ENCODE assay signal across 9 mouse cellular contexts in the genomic region with DNA sequence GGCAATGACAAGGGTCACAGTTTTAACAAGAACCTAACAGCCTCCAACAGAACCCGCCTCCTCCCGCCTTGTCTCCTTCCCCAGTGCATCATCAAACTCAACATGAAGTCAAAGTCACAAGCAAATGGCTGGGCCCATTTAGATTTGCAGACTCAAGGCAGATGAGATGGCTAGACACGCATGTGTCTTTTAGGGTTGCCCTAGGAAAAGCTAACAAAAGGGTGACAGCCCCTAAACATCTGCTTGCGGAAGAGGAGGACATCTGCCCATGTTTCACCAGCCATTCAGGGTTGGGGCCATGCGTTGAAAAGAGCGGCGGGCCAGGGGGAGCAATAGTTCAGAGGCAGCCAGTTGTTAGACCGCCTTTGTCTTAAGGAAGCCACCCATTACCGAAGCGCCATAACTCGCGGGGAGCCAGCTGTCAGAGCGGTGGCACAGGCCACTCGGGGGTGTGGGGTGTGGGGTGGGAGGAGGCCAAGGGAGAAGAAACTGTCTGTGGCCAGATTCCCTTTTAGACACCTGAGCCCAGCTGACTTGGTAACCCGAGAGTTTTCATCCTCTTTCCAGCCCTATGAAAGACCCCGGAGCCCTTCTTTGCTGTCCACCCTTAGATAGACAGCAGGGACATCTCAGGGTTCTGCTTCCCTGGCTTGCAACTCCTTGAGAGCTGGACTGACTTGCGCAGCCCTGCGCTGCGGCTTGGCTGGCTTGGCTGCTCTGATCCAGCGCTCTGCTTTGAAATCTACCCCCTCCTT. TPM values are rescaled to one million over a fixed set of nuclear protein-coding genes. Genes with fewer than 3 reads are reported as not detected.
A peak's percentile ranks its signal among the peaks of the same experiment; 100 is the strongest.
DNase-seq lines count a peak whose midpoint lies in the region; ATAC-seq and TF ChIP-seq lines count a peak whose summit lies in the region.
"Had no signal": no experiment of that assay in that cellular context is flagged by ENCODE, and none has a peak within 500 bp of the region (broad histone marks: within the 10 kb centered on the region; RNA-seq: fewer than 3 reads in every experiment).

No protein-coding gene starts in this region.

- no peak for TF ChIP-seq POLR2A in thymus, adult 2 months (IDR thresholded peaks at IDR 0.05; ENCODE audit: control insufficient read depth, extremely low read depth, insufficient read depth, low read length, poor library complexity)

- H3K4me2 ChIP-seq in heart, embryonic 11.5 days = peak overlapping the region; percentile 97
- H3K4me2 ChIP-seq in forebrain, embryonic 16.5 days (ENCODE audit: low read length) = peak overlapping the region; percentile 92
- H3K4me2 ChIP-seq in midbrain, embryonic 12.5 days (replicated peaks) = peak overlapping the region; percentile 93

- no peak for ATAC-seq in heart, embryonic 11.5 days (replicated peaks; ENCODE audit: insufficient number of reproducible peaks, low FRiP score, low TSS enrichment)
- ATAC-seq in forebrain, embryonic 16.5 days = peak; percentile 44
- ATAC-seq in midbrain, embryonic 12.5 days (ENCODE audit: low FRiP score, low read depth) = peak; percentile 32; the same call in 1 of the 2 replicates

- no peaks in the 10 kb centered on the region for H3K36me3 ChIP-seq in heart, embryonic 11.5 days (ENCODE audit: control insufficient read depth, insufficient read depth, low read length)
- no peaks in the 10 kb centered on the region for H3K36me3 ChIP-seq in forebrain, embryonic 16.5 days (ENCODE audit: control insufficient read depth, insufficient read depth)
- H3K36me3 ChIP-seq in midbrain, embryonic 12.5 days = 0 out of 2 replicates have a peak, but pooled peaks cover 3% of the 10 kb centered on the region
- H3K36me3 ChIP-seq in thymus, adult 2 months (ENCODE audit: control insufficient read depth, insufficient read depth, low read length) = no peaks in the 10 kb centered on the region

- peaks cover 69% of the 10 kb centered on the region for H3K27me3 ChIP-seq in heart, embryonic 11.5 days (ENCODE audit: control insufficient read depth, insufficient read depth, low read length)
- H3K27me3 ChIP-seq in forebrain, embryonic 16.5 days (replicated peaks; ENCODE audit: control insufficient read depth, insufficient read depth, low read length) = no peaks in the 10 kb centered on the region
- peaks cover 66% of the 10 kb centered on the region for H3K27me3 ChIP-seq in midbrain, embryonic 12.5 days
- H3K27me3 ChIP-seq in thymus, adult 2 months (ENCODE audit: control insufficient read depth, insufficient read depth, low read length) = peaks cover 11% of the 10 kb centered on the region

- WGBS in heart, embryonic 11.5 days (ENCODE audit: insufficient replicate concordance) = 21% methylated on average over 20 of the region's 20 CpGs
- 16% methylated on average over 20 of the region's 20 CpGs for WGBS in forebrain, embryonic 16.5 days
- WGBS in midbrain, embryonic 12.5 days = 17% methylated on average over 20 of the region's 20 CpGs
- 50% methylated on average over 20 of the region's 20 CpGs for WGBS in thymus, adult 2 months

- H3K9ac ChIP-seq in heart, embryonic 11.5 days (ENCODE audit: low read depth, low read length) = no peak overlapping the region
- peak overlapping the region; percentile 89 for H3K9ac ChIP-seq in forebrain, embryonic 16.5 days (replicated peaks; ENCODE audit: low read depth, low read length)
- peak overlapping the region; percentile 43; the same call in 1 of the 2 replicates for H3K9ac ChIP-seq in midbrain, embryonic 12.5 days (replicated peaks)

- TF ChIP-seq CTCF in thymus, adult 2 months (IDR thresholded peaks at IDR 0.05; ENCODE audit: borderline replicate concordance, control insufficient read depth, extremely low read depth, insufficient read depth, low read length, poor library complexity) = no peak

- DNase-seq in heart, adult 9 months (ENCODE audit: low spot score in 2 of 2) = no peak
- peak; percentile 32 for DNase-seq in ZHBTc4 (ENCODE audit: low read depth, low spot score)
- DNase-seq in thymus, adult 2 months = no peak
- no peak for DNase-seq in ovary, postnatal 10 days (ENCODE audit: low spot score)
- DNase-seq in ovary, postnatal 36 days (ENCODE audit: low spot score) = no peak

- H3K4me1 ChIP-seq in heart, embryonic 11.5 days (ENCODE audit: control insufficient read depth, insufficient read depth, low read length) = peaks cover 12% of the 10 kb centered on the region
- H3K4me1 ChIP-seq in forebrain, embryonic 16.5 days (replicated peaks; ENCODE audit: control insufficient read depth, insufficient read depth, low read length) = peaks cover 28% of the 10 kb centered on the region
- peaks cover 32% of the 10 kb centered on the region for H3K4me1 ChIP-seq in midbrain, embryonic 12.5 days
- peaks cover 15% of the 10 kb centered on the region for H3K4me1 ChIP-seq in thymus, adult 2 months (replicated peaks; ENCODE audit: control insufficient read depth, insufficient read depth, low read length)

- no peaks in the 10 kb centered on the region for H3K9me3 ChIP-seq in heart, embryonic 11.5 days (replicated peaks; ENCODE audit: control insufficient read depth, low read length)
- no peaks in the 10 kb centered on the region for H3K9me3 ChIP-seq in forebrain, embryonic 16.5 days (ENCODE audit: control insufficient read depth, low read length)
- H3K9me3 ChIP-seq in midbrain, embryonic 12.5 days = no peaks in the 10 kb centered on the region

- H3K4me3 ChIP-seq in heart, embryonic 11.5 days (ENCODE audit: low read depth, low read length) = no peak overlapping the region; the same call in 1 of the 2 replicates
- peak overlapping the region; percentile 72 for H3K4me3 ChIP-seq in forebrain, embryonic 16.5 days (replicated peaks; ENCODE audit: low read length)
- H3K4me3 ChIP-seq in midbrain, embryonic 12.5 days = peak overlapping the region; percentile 66
- H3K4me3 ChIP-seq in thymus, adult 2 months (ENCODE audit: control insufficient read depth, insufficient read depth, low read length) = no peak overlapping the region
- H3K4me3 ChIP-seq: erythroblast, embryonic 14.5 days had no signal

- H3K27ac ChIP-seq in heart, embryonic 11.5 days (ENCODE audit: low read depth, low read length) = no peak overlapping the region
- H3K27ac ChIP-seq in forebrain, embryonic 16.5 days (ENCODE audit: low read length) = peak overlapping the region; percentile 67
- H3K27ac ChIP-seq in midbrain, embryonic 12.5 days (replicated peaks) = peak overlapping the region; percentile 79
- H3K27ac ChIP-seq in thymus, adult 2 months (ENCODE audit: control insufficient read depth, insufficient read depth, low read length) = no peak overlapping the region

RNA-seq across cellular contexts. Expression of a gene that starts 0.5 kb away (rescaled TPM):
- 1.2 and 1.3 TPM in 2 replicates for polyA plus RNA-seq in heart, embryonic 11.5 days (2014; fragmentation: Nextera tagmentation; extraction: Ambion mirVana)
- 52.6 and 68.6 TPM in 2 replicates for polyA plus RNA-seq in forebrain, embryonic 16.5 days (2015; fragmentation: Nextera tagmentation; extraction: Ambion mirVana)
- polyA plus RNA-seq in midbrain, embryonic 12.5 days (2016; fragmentation: Nextera tagmentation; extraction: Ambion mirVana) = 23.8 and 25.7 TPM in 2 replicates
- polyA plus RNA-seq in thymus, adult 2 months (2012; rRNA removed) = 17.7 and 19.8 TPM in 2 replicates

Comparison
In these comparisons a context has a peak if more than half of its experiments do, and no peak if none do; other contexts are left out.
1. H3K27ac ChIP-seq: peak in forebrain, embryonic 16.5 days (single experiment) and midbrain, embryonic 12.5 days (single experiment); none in heart, embryonic 11.5 days (single experiment) and thymus, adult 2 months (single experiment).
2. H3K4me3 ChIP-seq: peak in forebrain, embryonic 16.5 days (single experiment) and midbrain, embryonic 12.5 days (single experiment); none in heart, embryonic 11.5 days (single experiment) and thymus, adult 2 months (single experiment).
3. Peak in every context shown above with its lines, with median percentiles within 50 percentile points of each other: H3K4me2 ChIP-seq.